Mouse (Mus musculus) right cerebral cortex, postnatal 14 days (tissue): ENCODE data around the gene Cdca5.
"Not testable (repeated sequence)": the region's sequence is repeated elsewhere in the genome, so short reads cannot be mapped to it uniquely, and the experiment has no call there.

ENCODE experiments used
- DNase-seq: peaks from one replicate; pipeline ENCODE4 v3.0.0; 2022

Gene Cdca5

GRCm38 (mm10) chr19:6105586-6105985 lies 20.8 kb downstream of the Cdca5 start, which contains the start of gene Naaladl1:
TSS of gene Naaladl1 (plus strand) at chr19:6105782.
- no peak for DNase-seq

GRCm38 (mm10) chr19:6113116-6113515 lies 28.3 kb downstream of the Cdca5 start:
- no peak for DNase-seq

GRCm38 (mm10) chr19:6116113-6116850 lies 31.5 kb downstream of the Cdca5 start:
- DNase-seq, result no peak

- DNase-seq, result no peak
Observed at GRCm38 (mm10) chr19:6117346-6117985, 32.7 kb downstream of the Cdca5 start.

- peak; percentile 86 for DNase-seq
Observed at GRCm38 (mm10) chr19:6117986-6118676, 33.3 kb downstream of the Cdca5 start, which contains the start of gene Sac3d1. TSS of gene Sac3d1 (minus strand) at chr19:6118650.

GRCm38 (mm10) chr19:6118677-6119185 lies 33.9 kb downstream of the Cdca5 start:
- peak; percentile 35 for DNase-seq

- no peak for DNase-seq
Observed at GRCm38 (mm10) chr19:6121761-6122160, 37.0 kb downstream of the Cdca5 start.

- DNase-seq, result no peak
Observed at GRCm38 (mm10) chr19:6123330-6123729, 38.5 kb downstream of the Cdca5 start.

GRCm38 (mm10) chr19:6124898-6125297 lies 40.1 kb downstream of the Cdca5 start:
- DNase-seq, result no peak

- no peak for DNase-seq
Observed at GRCm38 (mm10) chr19:6126289-6126688, 41.5 kb downstream of the Cdca5 start.

GRCm38 (mm10) chr19:6126789-6127580 lies 42.2 kb downstream of the Cdca5 start:
- DNase-seq, result no peak

- peak; percentile 94 for DNase-seq
Observed at GRCm38 (mm10) chr19:6127760-6128341, 43.1 kb downstream of the Cdca5 start, which contains the start of gene Snx15. TSS of gene Snx15 (minus strand) at chr19:6128304.

GRCm38 (mm10) chr19:6130414-6131128 lies 45.8 kb downstream of the Cdca5 start:
- DNase-seq, result not testable (repeated sequence)

GRCm38 (mm10) chr19:6132171-6132827 lies 47.5 kb downstream of the Cdca5 start:
- no peak for DNase-seq

- DNase-seq, result not testable (repeated sequence)
Observed at GRCm38 (mm10) chr19:6133197-6133596, 48.4 kb downstream of the Cdca5 start.

- no peak for DNase-seq
Observed at GRCm38 (mm10) chr19:6136397-6136796, 51.6 kb downstream of the Cdca5 start.

GRCm38 (mm10) chr19:6139701-6140100 lies 54.9 kb downstream of the Cdca5 start:
- no peak for DNase-seq

GRCm38 (mm10) chr19:6140374-6140677 lies 55.5 kb downstream of the Cdca5 start:
- no peak for DNase-seq

GRCm38 (mm10) chr19:6140678-6141393 lies 56.1 kb downstream of the Cdca5 start, which contains the start of gene Batf2:
TSS of gene Batf2 (plus strand) at chr19:6140983.
- peak; percentile 93 for DNase-seq

- DNase-seq, result peak; percentile 74
Observed at GRCm38 (mm10) chr19:6141394-6141749, 56.6 kb downstream of the Cdca5 start, which contains the start of gene Arl2. TSS of gene Arl2 (minus strand) at chr19:6141548.
